Mouse (Mus musculus): ENCODE results near the gene Cytl1.
A peak's percentile ranks its signal among the peaks of the same experiment; 100 is the strongest.

Gene Cytl1

GRCm38 (mm10) chr5:37752027-37752967 lies 17.0 kb downstream of the Cytl1 start:
- peak; percentile 79 for TF ChIP-seq CTCF (conservative IDR thresholded peaks at IDR 0.05; ENCODE audit: low read length)
- no peak for TF ChIP-seq POU5F1 (IDR thresholded peaks at IDR 0.05; ENCODE audit: borderline replicate concordance, low read length)
- TF ChIP-seq NANOG (IDR thresholded peaks at IDR 0.05; ENCODE audit: borderline replicate concordance, low read length): no peak
- H3K4me1 ChIP-seq (replicated peaks; ENCODE audit: low read depth, low read length): peaks cover 6% of the 10 kb centered on the region; the same call in 1 of the 2 replicates

DNA sequence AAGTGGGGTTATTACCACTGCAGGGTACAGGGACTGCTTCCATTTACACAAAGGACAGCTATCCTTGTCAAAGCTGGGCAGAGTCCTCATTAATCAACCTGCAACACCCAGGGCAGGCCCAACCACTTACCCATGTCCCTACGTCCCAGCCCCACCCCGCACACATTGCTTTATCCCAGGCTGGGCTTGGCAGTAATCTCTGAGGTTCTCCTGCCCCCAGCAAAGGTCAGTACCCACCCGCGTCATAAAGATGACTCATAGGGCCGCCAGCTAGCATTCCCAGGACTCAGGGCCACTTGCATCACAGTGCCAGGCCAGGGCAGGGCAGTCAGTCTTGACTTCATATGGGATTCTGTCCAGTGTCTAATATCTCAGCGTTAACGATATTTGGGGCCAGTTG lies 18.0 kb downstream of the Cytl1 start:
- Histone ChIP-seq H3K27me3 (ENCODE audit: insufficient read depth, low read length) (peaks cover 9% of the 10 kb centered on the region; the same call in 1 of the 2 replicates), H3K9me3 (ENCODE audit: low read length) (no peaks in the 10 kb centered on the region), H3K4me3 (replicated peaks; ENCODE audit: low read length) (no peak overlapping the region), H3K36me3 (ENCODE audit: insufficient read depth, low read length) (no peaks in the 10 kb centered on the region), H3K4me1 (replicated peaks; ENCODE audit: low read depth, low read length) (no peaks in the 10 kb centered on the region)
- no peak for TF ChIP-seq POU5F1 (IDR thresholded peaks at IDR 0.05; ENCODE audit: borderline replicate concordance, low read length)
- no peak for TF ChIP-seq NANOG (IDR thresholded peaks at IDR 0.05; ENCODE audit: borderline replicate concordance, low read length)

More at GRCm38 (mm10) chr5:37752027-37752967, 17.0 kb downstream of the Cytl1 start:
- H3K27me3 ChIP-seq (ENCODE audit: insufficient read depth, low read length): peaks cover 3% of the 10 kb centered on the region; the same call in 1 of the 2 replicates
- H3K9me3 ChIP-seq (ENCODE audit: low read length): no peaks in the 10 kb centered on the region
- H3K36me3 ChIP-seq (ENCODE audit: insufficient read depth, low read length): no peaks in the 10 kb centered on the region
- H3K4me3 ChIP-seq (replicated peaks; ENCODE audit: low read length): no peak overlapping the region

DNA sequence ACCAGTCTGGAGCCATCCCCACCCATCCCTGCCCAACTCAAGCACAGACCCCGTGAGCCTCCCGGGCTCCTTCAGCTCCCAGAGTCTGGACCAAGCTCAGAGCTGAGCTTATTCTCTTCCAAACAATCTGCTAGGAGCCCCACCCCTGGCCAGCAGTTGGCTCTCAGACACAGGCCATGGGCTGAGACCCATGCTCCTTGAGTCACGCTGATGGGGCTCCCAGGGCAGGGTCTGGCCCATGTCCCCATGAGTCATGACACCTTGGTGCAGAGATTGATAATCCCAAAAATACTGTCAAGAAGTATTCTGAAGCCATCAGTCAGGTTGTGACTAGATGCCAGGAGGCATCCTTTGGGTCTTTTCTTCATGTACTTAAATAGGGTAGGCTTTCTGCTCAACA lies 26.7 kb downstream of the Cytl1 start:
- Histone ChIP-seq H3K27me3 (ENCODE audit: insufficient read depth, low read length) (0 out of 2 replicates have a peak, but pooled peaks cover 7% of the 10 kb centered on the region), H3K4me3 (replicated peaks; ENCODE audit: low read length) (no peak overlapping the region), H3K36me3 (ENCODE audit: insufficient read depth, low read length) (no peaks in the 10 kb centered on the region), H3K9me3 (ENCODE audit: low read length) (peaks cover 15% of the 10 kb centered on the region), H3K4me1 (replicated peaks; ENCODE audit: low read depth, low read length) (no peaks in the 10 kb centered on the region)
- no peak for TF ChIP-seq NANOG (IDR thresholded peaks at IDR 0.05; ENCODE audit: borderline replicate concordance, low read length)
- no peak for TF ChIP-seq POU5F1 (IDR thresholded peaks at IDR 0.05; ENCODE audit: borderline replicate concordance, low read length)
- no peak for TF ChIP-seq CTCF (conservative IDR thresholded peaks at IDR 0.05; ENCODE audit: low read length)

- H3K4me3 ChIP-seq (replicated peaks; ENCODE audit: low read length): no peak overlapping the region
- peaks cover 38% of the 10 kb centered on the region for H3K9me3 ChIP-seq (ENCODE audit: low read length)
- TF ChIP-seq POU5F1 (IDR thresholded peaks at IDR 0.05; ENCODE audit: borderline replicate concordance, low read length) (no peak), CTCF (conservative IDR thresholded peaks at IDR 0.05; ENCODE audit: low read length) (no peak), NANOG (IDR thresholded peaks at IDR 0.05; ENCODE audit: borderline replicate concordance, low read length) (no peak)
- H3K4me1 ChIP-seq (replicated peaks; ENCODE audit: low read depth, low read length): peaks cover 22% of the 10 kb centered on the region
- no peaks in the 10 kb centered on the region for H3K36me3 ChIP-seq (ENCODE audit: insufficient read depth, low read length)
- no peaks in the 10 kb centered on the region for H3K27me3 ChIP-seq (ENCODE audit: insufficient read depth, low read length)
These were observed 30.5 kb downstream of the Cytl1 start for GRCm38 (mm10) chr5:37765851-37766250.

DNA sequence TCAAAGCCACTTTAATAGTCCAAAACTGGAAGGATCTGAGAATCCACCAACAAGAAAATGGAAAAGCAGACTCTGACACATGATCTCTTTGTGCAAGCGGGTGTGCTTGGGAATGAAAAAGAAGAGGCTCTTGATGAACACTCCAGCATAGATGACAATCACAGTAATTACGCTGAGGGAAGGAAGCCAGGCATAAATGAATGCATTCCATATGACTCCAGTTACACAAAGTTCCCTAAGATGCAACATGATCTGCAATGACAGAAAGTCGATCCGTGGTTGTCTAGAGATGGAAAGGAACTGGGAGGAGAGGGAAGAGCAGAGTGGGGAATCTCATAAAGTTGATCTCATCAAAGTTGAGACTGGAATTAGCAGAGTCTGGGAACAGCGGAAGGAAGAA lies 31.9 kb downstream of the Cytl1 start:
- Histone ChIP-seq H3K9me3 (ENCODE audit: low read length) (peaks cover 38% of the 10 kb centered on the region), H3K4me1 (replicated peaks; ENCODE audit: low read depth, low read length) (peaks cover 22% of the 10 kb centered on the region), H3K27me3 (ENCODE audit: insufficient read depth, low read length) (no peaks in the 10 kb centered on the region), H3K36me3 (ENCODE audit: insufficient read depth, low read length) (no peaks in the 10 kb centered on the region), H3K4me3 (replicated peaks; ENCODE audit: low read length) (no peak overlapping the region)
- TF ChIP-seq POU5F1 (IDR thresholded peaks at IDR 0.05; ENCODE audit: borderline replicate concordance, low read length) (no peak), NANOG (IDR thresholded peaks at IDR 0.05; ENCODE audit: borderline replicate concordance, low read length) (no peak), CTCF (conservative IDR thresholded peaks at IDR 0.05; ENCODE audit: low read length) (no peak)

- Histone ChIP-seq H3K4me1 (replicated peaks; ENCODE audit: low read depth, low read length) (peaks cover 22% of the 10 kb centered on the region), H3K4me3 (replicated peaks; ENCODE audit: low read length) (peak overlapping the region; percentile 10; the same call in 1 of the 2 replicates), H3K9me3 (ENCODE audit: low read length) (peaks cover 38% of the 10 kb centered on the region), H3K36me3 (ENCODE audit: insufficient read depth, low read length) (no peaks in the 10 kb centered on the region), H3K27me3 (ENCODE audit: insufficient read depth, low read length) (no peaks in the 10 kb centered on the region; the same call in 1 of the 2 replicates)
- TF ChIP-seq NANOG (IDR thresholded peaks at IDR 0.05; ENCODE audit: borderline replicate concordance, low read length) (no peak), CTCF (conservative IDR thresholded peaks at IDR 0.05; ENCODE audit: low read length) (no peak), POU5F1 (IDR thresholded peaks at IDR 0.05; ENCODE audit: borderline replicate concordance, low read length) (no peak)
These were observed 33.7 kb downstream of the Cytl1 start for GRCm38 (mm10) chr5:37769031-37769430.

DNA sequence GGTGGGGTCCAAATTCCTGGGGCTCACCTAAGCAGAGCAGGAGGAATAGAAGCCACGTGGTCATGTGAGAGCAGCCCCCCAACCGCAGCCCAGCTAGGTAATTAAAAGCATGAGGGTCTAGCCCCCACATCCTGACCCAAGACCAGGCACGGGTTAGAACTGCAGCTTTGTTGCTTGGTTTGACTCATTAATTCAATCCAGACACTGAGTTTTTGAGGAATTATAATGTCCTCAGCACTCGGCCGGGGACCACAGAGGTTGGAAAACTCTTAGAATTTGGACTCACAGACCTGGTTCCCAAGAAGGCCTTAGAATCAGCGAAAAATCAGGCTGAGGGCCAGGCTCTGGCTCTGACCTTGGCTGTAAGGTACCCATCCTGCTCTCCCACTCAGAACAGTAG lies 35.6 kb downstream of the Cytl1 start:
- H3K9me3 ChIP-seq (ENCODE audit: low read length): peaks cover 35% of the 10 kb centered on the region
- peaks cover 22% of the 10 kb centered on the region for H3K4me1 ChIP-seq (replicated peaks; ENCODE audit: low read depth, low read length)
- TF ChIP-seq POU5F1 (IDR thresholded peaks at IDR 0.05; ENCODE audit: borderline replicate concordance, low read length) (no peak), NANOG (IDR thresholded peaks at IDR 0.05; ENCODE audit: borderline replicate concordance, low read length) (no peak), CTCF (conservative IDR thresholded peaks at IDR 0.05; ENCODE audit: low read length) (no peak)
- no peak overlapping the region for H3K4me3 ChIP-seq (replicated peaks; ENCODE audit: low read length)
- H3K27me3 ChIP-seq (ENCODE audit: insufficient read depth, low read length): no peaks in the 10 kb centered on the region; the same call in 1 of the 2 replicates
- no peaks in the 10 kb centered on the region for H3K36me3 ChIP-seq (ENCODE audit: insufficient read depth, low read length)

- H3K36me3 ChIP-seq (ENCODE audit: insufficient read depth, low read length): no peaks in the 10 kb centered on the region
- H3K27me3 ChIP-seq (ENCODE audit: insufficient read depth, low read length): peaks cover 7% of the 10 kb centered on the region; the same call in 1 of the 2 replicates
- H3K4me3 ChIP-seq (replicated peaks; ENCODE audit: low read length): no peak overlapping the region
- TF ChIP-seq POU5F1 (IDR thresholded peaks at IDR 0.05; ENCODE audit: borderline replicate concordance, low read length) (no peak), NANOG (IDR thresholded peaks at IDR 0.05; ENCODE audit: borderline replicate concordance, low read length) (no peak), CTCF (conservative IDR thresholded peaks at IDR 0.05; ENCODE audit: low read length) (no peak)
- peaks cover 3% of the 10 kb centered on the region; the same call in 1 of the 2 replicates for H3K9me3 ChIP-seq (ENCODE audit: low read length)
- H3K4me1 ChIP-seq (replicated peaks; ENCODE audit: low read depth, low read length): peaks cover 15% of the 10 kb centered on the region
These were observed 38.7 kb downstream of the Cytl1 start for GRCm38 (mm10) chr5:37774011-37774410.

Data from E14TG2a.4 (cell line).